Mouse (Mus musculus): Measurements from ENCODE around the gene Pde4d. TPM values are rescaled to one million over a fixed set of nuclear protein-coding genes. Genes with fewer than 3 reads are reported as not detected.

Pde4d gene
- total RNA-seq, 1 experiment from 2014 or later, result 18.9 TPM

GRCm38 (mm10) chr13:109053242-109054018 lies 603.7 kb downstream of the Pde4d start:
- peak; percentile 10 for DNase-seq

DNA sequence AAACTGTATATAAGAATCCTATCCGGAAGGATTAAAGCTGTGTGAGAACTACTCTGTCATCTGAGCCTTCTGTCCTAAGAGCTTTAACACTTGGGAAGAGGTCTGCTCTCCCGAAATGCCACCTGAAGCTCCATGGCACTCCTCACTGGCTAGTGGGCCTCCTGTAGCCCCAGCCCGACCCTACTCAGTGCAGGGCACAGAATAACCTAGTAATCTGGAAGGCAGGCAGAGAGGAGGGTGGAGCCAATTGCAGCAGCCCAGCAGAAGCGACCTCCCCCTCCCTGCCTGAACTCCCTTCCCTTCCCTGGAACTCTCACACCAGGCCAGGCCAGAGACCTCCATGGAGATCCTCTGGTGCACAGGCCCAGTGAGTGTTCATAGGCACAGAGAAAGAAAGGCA lies 608.3 kb downstream of the Pde4d start:
- DNase-seq, result no peak

DNA sequence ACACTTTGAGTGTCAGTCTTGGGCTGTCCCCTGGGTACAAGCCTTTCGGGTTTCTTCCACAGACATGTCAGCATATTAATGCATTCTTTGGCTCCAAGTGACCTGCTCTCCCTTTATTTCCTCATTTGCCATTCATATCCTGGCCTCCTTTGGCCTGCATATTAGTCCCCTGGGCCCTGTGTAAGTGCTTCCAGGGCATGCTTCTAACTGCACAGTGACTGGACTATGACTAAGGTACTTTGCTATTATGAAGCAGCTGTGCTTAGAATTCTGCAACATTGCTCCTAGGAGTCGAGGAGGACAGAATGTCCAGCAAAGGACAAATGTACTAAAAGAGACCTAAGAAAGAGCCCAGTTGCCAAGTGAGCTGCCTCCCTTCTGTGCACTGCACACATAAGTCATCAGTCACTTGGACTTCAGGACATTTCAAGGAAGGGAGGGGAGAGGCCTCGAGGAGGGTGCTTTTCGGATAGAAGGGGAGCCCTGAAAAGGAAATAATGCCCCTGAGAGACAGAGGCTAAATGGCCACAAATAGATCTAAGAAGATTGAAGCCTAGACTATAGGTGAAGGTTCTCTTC lies 616.9 kb downstream of the Pde4d start:
- DNase-seq, result no peak

DNA sequence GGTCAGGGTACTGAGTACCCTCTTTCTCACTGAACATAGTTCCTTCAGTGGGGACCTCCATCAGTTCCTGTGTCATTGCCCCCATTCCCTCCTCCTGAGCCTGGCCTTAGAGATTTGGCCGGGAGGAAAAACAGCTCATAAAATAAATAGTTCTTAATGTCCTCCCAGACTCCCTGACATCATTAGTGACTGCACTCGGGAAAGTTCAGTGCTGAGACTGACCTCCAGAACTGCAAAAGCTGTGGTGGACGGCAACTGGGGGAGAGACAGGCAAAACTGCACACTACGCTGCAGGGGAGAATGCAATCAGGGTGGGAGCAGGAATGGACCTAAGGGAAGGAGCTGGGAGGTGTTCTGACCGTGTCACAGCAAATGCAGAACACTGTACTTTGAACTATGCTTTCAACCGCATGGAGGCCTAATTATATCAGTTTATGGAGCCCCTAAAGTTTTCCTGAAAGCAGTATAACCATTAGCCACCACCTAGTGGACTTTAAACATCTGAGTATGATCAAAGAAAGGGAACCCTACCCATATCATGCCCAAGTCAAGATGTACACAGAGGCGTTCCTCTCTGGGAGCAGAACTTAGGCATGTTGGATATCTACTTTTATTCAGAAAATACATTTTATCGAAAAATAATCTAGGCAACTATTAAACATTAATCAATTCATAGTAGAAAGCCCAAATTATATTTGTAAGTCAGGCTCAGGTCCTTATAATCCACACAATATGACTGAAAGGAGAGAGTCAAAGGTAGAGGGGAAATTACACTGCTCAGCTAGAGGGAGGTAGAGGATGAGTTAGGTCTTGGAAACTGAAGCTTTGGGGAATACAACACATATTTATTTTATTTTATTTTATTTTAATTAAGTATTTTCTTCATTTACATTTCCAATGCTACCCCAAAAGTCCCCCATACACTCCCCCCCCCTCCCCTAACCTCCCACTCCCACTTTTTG lies 618.8 kb downstream of the Pde4d start:
- no peak for DNase-seq

- no peak for DNase-seq
Observed at GRCm38 (mm10) chr13:109073371-109073770, 623.6 kb downstream of the Pde4d start.

- no peak for DNase-seq
Observed at GRCm38 (mm10) chr13:109074078-109074477, 624.3 kb downstream of the Pde4d start.

DNA sequence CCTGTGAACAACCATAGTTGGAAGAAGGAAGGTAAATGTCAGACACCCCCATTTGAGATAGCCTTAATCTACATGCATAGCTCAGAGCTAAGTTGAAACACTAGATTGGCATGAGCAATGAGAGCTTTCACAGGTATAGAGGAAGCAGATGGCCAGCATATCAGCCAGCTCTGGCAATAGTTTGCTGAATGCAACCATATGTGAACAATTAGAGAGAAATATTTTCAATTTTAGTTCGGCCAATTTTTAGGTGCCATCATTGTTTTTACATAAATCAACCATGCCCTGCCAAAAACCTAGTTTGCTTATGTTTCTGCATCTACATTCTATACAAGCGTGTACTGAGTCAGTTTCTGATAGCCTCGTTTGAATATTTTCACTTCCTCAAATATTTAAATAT lies 642.9 kb downstream of the Pde4d start:
- DNase-seq, result no peak

GRCm38 (mm10) chr13:109096654-109097053 lies 646.9 kb downstream of the Pde4d start:
- no peak for DNase-seq

DNA sequence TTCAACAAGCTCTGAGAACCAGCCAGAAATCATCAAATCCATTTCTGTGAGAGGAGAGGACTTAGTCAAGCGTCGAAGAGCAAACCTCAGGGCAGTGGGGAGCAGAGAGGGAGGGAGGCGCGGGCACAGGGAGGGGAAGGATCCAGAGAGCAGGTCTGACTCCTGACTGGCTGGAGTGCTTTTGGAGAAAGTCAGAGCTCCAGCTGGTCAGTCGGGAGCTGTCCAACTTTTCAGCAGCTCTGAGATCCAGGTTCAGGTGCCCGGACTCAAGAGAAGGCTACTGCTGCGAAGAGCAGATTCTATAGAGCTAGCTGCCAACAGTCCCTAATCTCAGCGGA lies 666.2 kb downstream of the Pde4d start:
- DNase-seq, result peak; percentile 22

DNA sequence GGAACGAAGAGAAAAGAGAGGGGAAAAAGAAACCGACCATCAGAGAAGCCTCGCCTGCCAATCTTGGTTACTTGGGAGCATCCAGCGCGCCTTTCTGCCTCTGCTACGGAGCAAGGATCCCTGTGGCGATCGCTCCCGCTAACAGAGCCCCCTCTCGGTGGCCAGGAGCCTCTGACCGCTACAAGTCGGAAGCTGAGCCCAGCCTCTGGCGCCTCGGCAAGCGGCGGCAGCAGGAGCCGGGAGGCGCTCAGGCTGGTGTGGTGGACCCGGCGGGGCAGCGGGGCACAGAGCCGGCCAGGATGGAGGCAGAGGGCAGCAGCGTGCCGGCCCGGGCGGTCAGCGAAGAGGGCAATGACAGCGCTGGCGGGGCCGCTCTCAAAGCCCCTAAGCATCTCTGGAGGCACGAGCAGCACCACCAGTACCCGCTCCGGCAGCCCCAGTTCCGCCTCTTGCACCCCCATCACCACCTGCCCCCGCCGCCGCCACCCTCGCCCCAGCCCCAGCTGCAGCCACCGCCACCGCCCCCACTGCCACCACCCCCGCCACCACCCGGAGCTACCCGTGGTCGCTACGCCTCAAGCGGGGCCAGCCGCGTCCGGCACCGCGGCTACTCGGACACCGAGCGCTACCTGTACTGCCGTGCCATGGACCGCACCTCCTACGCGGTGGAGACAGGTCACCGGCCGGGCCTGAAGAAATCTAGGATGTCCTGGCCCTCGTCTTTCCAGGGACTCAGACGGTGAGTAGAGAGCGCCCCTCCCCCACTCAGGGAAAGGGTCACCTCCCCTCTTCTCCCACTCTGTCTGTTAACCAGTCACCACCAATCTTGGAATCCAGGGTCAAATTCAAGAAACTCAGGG lies 666.8 kb downstream of the Pde4d start:
- DNase-seq, result peak; percentile 12

GRCm38 (mm10) chr13:109117210-109117791 lies 667.6 kb downstream of the Pde4d start:
- DNase-seq, result no peak

- no peak for DNase-seq
Observed at GRCm38 (mm10) chr13:109118296-109118800, 668.6 kb downstream of the Pde4d start.

DNA sequence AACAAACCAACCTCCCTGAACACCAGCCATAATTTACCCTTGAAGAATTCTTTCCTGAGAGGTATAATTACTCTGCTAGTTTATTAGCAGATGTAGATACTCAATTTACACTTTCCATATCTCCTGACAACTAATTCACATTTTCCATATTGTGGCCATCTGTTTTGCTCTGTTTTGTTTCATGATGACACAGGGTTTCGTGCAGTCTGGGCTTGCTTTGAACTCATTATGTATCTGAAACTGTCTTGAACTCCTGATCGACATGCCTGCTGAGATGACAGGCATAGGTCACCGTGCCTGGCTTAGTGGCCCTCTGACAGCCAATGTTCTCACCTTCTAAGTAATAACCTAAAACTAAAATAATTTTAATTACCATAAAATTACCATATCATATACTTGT lies 672.1 kb downstream of the Pde4d start:
- no peak for DNase-seq

DNA sequence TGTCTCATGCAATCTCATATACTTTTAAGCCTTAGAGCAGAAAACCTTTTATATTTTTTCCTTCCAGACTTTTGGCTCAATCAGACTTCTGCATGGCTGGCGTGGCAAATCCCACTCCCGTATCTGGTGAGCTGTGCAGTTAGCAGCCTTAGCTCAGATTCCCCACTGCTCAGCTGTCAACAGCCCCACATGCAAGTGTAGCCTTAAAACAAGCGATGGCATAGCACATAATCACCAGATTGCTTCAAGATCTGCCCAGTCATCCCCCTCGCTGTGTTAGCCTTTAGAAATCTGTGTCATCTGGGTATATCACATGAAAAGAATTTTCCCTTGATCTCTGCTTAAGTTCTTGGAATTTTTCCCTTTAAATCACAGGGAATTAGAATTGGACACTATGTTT lies 686.7 kb downstream of the Pde4d start:
- no peak for DNase-seq

DNA sequence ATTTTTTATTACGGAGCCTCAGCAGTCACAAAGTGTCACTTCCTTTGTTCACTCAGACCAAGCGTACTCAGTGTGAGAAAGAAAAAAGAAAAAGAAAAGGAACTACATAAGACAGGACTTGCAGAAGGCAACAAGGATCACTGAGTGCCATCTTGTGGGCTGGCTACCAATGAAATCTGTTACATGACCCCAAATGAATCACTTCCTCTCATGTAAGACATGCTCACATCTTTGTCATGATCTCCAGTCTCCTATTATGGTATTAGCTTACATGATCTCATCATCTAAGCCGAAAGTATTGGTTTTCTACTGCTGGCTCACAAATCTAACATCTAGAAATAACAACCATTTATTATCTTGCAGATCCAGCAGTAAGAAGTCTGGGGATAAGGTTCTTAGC lies 709.0 kb downstream of the Pde4d start:
- no peak for DNase-seq

- DNase-seq, result no peak
Observed at GRCm38 (mm10) chr13:109168556-109169334, 719.0 kb downstream of the Pde4d start.

GRCm38 (mm10) chr13:109169335-109169606 lies 719.5 kb downstream of the Pde4d start:
- DNase-seq, result no peak

DNA sequence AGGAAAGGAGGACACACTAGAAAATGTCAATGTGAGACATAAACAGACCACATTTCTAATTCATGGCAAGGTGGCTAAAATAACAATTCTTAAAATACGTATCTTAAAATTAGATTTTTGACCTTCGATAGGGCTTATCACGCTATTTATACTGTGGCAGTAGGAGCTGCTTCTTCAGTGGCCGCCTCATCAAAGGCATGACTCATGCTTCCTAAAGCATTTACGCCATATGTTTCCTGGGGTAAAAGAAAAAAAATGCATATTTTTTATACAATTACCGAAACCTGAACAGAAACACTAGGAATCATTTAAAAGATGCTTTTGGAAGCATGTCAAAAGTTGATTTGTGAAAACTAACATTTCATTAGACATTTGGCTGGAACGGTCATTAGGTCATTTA lies 721.9 kb downstream of the Pde4d start:
- DNase-seq, result no peak

- no peak for DNase-seq
Observed at GRCm38 (mm10) chr13:109175281-109175680, 725.5 kb downstream of the Pde4d start.

GRCm38 (mm10) chr13:109175852-109176621 lies 726.3 kb downstream of the Pde4d start:
- DNase-seq, result no peak
